Mouse (Mus musculus): ENCODE data around the gene 1700019N19Rik. TPM values are rescaled to one million over a fixed set of nuclear protein-coding genes. Genes with fewer than 3 reads are reported as not detected.

1700019N19Rik gene
- polyA plus RNA-seq, 1 experiment from 2014 or later, result 0.16 TPM

DNA sequence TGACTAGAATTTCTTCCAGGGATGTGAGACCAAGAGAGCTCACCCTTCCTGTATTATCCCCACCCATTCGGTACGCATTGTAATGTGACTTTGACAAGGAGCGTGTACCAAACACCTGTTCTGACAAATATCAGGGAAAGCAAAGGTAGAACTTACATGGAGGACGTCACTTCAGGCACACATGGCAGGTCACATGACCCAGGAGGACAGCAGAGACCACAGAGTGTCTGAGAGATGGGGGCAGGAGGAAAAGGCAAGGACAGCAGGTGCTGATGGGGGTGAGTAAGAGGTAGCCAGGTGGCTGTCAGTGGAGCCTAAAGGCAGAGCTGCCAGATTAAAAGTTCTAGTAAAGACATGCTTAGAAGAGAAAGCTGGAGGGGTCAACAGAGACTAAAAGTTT, 51.5 kb downstream of the 1700019N19Rik start:
- DNase-seq (ENCODE audit: low spot score), result no peak
- Histone ChIP-seq H3K27me3 (ENCODE audit: insufficient read depth, poor library complexity, severe bottlenecking) (no peaks in the 10 kb centered on the region), H3K36me3 (no peaks in the 10 kb centered on the region), H3K27ac (no peak overlapping the region), H3K4me3 (no peak overlapping the region), H3K9me3 (no peaks in the 10 kb centered on the region), H3K4me1 (replicated peaks) (0 out of 2 replicates have a peak, but pooled peaks cover 5% of the 10 kb centered on the region)
- 88% methylated on average over 4 of the region's 4 CpGs for WGBS

DNA sequence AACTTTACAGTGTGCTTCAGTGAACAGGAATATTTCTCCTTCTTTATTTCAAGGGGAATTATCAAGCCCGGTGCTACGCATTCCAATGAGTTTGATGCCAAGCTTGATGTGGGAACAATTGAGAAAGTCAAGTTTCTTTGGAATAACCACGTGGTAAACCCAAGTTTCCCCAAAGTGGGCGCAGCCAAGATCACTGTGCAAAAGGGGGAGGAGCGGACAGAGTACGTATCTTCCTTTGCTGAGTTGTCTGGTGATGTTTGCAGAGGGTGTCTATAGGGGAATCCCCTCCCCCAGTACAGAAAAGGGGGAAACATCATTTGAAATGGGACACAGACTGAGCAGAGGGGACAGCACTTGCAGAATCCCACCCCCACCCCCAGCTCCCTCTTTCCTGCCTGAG, 53.2 kb downstream of the 1700019N19Rik start:
- DNase-seq (ENCODE audit: low spot score), result no peak
- Histone ChIP-seq H3K4me3 (no peak overlapping the region), H3K27ac (no peak overlapping the region; the same call in 1 of the 2 replicates), H3K36me3 (no peaks in the 10 kb centered on the region), H3K4me1 (replicated peaks) (0 out of 2 replicates have a peak, but pooled peaks cover 5% of the 10 kb centered on the region), H3K9me3 (no peaks in the 10 kb centered on the region), H3K27me3 (ENCODE audit: insufficient read depth, poor library complexity, severe bottlenecking) (no peaks in the 10 kb centered on the region)
- WGBS, result 74% methylated on average over 6 of the region's 6 CpGs

DNA sequence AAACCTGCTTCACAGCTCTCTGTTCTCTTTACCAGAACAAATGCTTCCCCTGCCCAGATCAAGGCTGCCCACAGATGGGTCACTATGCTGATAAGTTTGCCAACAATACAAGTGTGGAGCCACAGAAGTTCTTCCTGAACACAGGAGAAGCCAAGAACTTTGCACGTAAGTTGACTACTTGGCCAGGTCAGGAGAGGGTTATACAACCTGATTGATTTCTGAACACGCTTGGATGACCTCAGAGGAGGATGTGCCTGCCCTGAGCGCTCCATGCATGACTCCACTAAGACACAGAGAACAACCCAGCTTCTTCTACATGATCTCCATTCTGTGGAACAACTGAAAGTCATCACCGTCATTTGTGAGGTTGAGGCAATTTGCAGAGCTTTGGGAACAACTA, 56.1 kb downstream of the 1700019N19Rik start:
- H3K4me3 ChIP-seq, result no peak overlapping the region
- no peaks in the 10 kb centered on the region for H3K27me3 ChIP-seq (ENCODE audit: insufficient read depth, poor library complexity, severe bottlenecking)
- 0 out of 2 replicates have a peak, but pooled peaks cover 5% of the 10 kb centered on the region for H3K4me1 ChIP-seq (replicated peaks)
- no peak for DNase-seq (ENCODE audit: low spot score)
- H3K27ac ChIP-seq, result no peak overlapping the region
- 88% methylated on average over 4 of the region's 4 CpGs for WGBS
- H3K9me3 ChIP-seq, result no peaks in the 10 kb centered on the region
- no peaks in the 10 kb centered on the region for H3K36me3 ChIP-seq

Other genes starting within 250 kb of the 1700019N19Rik start
- gene Pnlip, start 142.0 kb downstream of the 1700019N19Rik start, polyA plus RNA-seq (2016; fragmentation: Nextera tagmentation; extraction: Ambion mirVana), result 0.10 and 0.33 TPM in 2 replicates
- gene Pnliprp1, start 65.6 kb downstream of the 1700019N19Rik start, polyA plus RNA-seq (2016; fragmentation: Nextera tagmentation; extraction: Ambion mirVana), result not detected in 2 replicates
- gene Pnliprp2, start 34.7 kb downstream of the 1700019N19Rik start, polyA plus RNA-seq (2016; fragmentation: Nextera tagmentation; extraction: Ambion mirVana), result not detected in 2 replicates
- gene Eno4, start 149.0 kb upstream of the 1700019N19Rik start, polyA plus RNA-seq (2016; fragmentation: Nextera tagmentation; extraction: Ambion mirVana), result 1.3 and 1.9 TPM in 2 replicates
- gene Hspa12a, start 149.2 kb upstream of the 1700019N19Rik start, polyA plus RNA-seq (2016; fragmentation: Nextera tagmentation; extraction: Ambion mirVana), result 15.8 and 25.5 TPM in 2 replicates